Mouse (Mus musculus): ENCODE data around the gene Unc119. TPM values are rescaled to one million over a fixed set of nuclear protein-coding genes. Genes with fewer than 3 reads are reported as not detected.

Unc119 gene
- polyA plus RNA-seq, 2 experiments from 2014 or later = 11.6 to 13.1 TPM

DNA sequence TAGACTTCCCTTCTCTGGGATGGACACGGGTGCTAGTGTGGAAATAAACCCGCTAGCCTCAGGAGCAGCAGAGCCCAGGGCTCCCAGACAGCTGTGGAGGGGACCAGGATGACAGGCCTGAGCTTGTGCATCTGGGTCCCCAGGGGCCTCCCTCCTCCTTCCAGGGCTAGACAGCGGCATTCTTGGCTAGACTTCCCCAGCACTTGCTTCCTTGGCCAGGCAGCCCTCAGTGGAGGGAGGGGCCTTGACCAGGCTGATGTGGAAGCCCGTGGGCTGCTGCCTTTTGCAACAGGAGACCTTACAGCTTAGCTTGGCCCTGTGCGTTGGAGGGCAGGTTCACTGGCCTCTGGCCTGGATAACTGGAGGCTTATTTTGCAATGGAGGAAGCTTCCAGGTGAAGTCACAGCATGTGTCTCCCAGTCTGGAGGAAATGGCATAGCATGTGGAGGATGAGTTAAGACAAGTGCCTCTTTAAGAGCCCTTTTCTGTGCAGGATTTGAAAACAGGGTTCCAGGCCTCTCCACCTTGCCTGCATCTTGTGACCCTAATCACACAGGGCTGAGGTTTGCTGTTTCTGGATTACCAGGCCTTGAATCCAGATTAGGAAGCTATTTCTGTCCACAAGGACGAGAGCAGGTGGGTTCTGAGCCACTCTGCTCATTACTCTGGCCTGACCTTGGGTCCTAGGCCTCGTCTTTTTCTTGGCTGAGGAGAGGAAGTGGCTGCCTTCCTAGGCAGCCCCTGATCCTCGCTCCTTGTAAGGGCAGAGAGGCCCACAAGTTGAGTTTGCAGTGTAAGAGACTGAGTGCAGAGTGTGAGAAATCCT lies 1.8 kb downstream of the Unc119 start:
- peak; percentile 31 for ATAC-seq

DNA sequence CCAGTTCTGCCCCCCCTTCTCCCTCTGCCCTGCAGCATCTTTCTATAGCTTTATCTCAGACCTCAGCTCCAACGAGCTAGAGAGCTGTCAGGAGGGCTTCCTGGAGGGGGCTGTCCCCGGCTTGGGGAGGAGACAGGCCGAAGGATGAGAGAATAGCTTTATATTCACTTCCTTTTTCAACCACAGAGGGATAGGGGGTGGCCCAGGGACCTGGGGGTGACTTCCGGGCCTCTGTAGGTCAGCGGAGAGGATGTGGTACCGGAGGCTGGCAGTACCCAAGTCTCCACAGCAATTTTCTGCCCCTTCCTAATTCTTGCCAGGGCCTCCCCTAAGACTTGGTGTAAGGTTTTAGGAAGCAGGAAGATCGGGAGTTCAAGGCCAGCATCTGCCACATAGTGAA lies 2.5 kb downstream of the Unc119 start:
- ATAC-seq = peak; percentile 88

- ATAC-seq = no peak
Measured at GRCm38 (mm10) chr11:78346326-78347069, 3.2 kb downstream of the Unc119 start.

- ATAC-seq = no peak
Measured at GRCm38 (mm10) chr11:78347070-78347754, 3.9 kb downstream of the Unc119 start.

GRCm38 (mm10) chr11:78347908-78348307 lies 4.6 kb downstream of the Unc119 start:
- no peak for ATAC-seq

DNA sequence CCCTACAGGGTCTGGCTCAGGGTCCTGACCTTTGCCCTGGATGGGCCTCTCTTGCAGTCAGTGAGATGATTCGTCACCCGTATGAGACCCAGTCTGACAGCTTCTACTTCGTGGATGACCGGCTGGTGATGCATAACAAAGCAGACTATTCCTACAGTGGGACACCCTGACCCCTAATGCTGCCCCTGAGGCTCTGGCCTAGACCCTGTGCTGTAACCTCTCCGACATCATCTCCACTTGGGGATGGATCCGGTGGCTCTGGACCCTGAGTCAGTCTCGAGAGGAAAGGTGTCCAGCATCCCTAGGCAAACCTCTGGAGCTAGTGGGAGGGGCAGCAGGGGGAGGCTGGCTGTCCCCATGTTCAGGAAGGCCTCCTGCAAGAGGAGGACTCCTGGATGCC lies 5.2 kb downstream of the Unc119 start:
- no peak for ATAC-seq

DNA sequence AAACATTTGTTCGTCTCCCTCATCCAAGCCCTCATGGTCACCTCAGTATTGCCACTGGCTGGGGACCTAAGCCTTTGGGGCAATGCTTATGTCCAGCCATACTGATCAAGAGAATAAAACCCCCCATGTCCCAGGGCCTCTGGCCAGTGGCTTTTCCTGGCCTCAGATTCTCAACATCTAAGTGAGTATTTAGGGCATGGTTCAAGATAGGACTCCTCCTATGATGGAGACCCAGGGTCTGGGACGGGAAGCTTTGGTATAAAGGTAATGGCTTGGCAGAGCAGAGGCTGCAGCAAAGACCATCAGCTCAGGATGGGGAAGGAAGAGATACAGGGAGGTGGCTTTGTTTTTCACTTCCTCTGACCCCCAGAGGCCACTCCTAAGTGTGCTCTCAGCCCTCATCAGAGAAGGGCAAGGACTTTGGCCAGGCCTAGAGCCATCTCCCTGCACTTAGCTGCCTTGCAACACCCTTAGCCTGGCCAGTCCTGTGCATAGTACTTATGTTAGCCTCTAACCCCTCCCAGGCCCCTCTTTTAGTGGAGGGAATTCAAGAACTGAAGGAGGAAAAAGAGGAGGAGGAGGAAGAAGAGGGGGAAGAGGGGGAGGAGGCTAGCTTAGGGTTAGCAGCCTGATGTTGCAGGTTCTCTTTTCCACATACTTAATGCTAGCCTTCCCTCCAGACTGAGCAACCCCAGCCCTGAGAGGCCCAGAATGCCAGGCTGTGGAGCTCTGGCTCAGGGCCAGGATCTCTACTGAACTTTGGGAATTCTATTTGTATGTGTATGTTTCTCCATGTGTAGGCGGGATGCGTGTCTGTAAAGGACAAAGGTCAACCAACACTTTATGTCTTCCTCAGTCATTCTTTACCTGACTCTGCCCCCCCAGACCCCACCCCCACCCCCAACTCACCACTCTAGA lies 6.4 kb downstream of the Unc119 start:
- no peak for ATAC-seq

DNA sequence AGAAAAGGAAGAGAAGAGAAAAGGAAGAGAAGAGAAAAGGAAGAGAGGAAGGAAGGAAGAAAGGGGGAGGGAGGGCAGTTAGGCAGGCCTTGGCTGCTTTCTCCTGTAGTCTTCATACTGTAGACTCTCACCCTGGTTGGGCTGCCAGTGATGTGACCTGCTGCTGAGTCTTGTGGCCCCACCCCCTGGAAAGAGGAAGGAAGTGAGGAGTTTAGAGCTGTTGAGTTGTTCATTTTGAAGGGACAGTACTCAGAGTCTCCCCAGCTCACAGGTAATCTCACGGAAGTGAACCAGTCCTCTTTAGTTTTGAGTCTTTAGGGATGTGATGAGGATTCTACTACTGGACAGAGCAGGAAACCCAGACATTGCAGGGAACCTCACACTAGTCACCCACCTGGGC lies 9.8 kb downstream of the Unc119 start:
- ATAC-seq = no peak

GRCm38 (mm10) chr11:78354905-78355304 lies 11.6 kb downstream of the Unc119 start:
- ATAC-seq = no peak

GRCm38 (mm10) chr11:78355471-78356238 lies 12.4 kb downstream of the Unc119 start:
- ATAC-seq = no peak

GRCm38 (mm10) chr11:78358330-78359007 lies 15.2 kb downstream of the Unc119 start:
- no peak for ATAC-seq

- peak; percentile 97 for ATAC-seq
Measured at GRCm38 (mm10) chr11:78360125-78360788, 17.0 kb downstream of the Unc119 start.

DNA sequence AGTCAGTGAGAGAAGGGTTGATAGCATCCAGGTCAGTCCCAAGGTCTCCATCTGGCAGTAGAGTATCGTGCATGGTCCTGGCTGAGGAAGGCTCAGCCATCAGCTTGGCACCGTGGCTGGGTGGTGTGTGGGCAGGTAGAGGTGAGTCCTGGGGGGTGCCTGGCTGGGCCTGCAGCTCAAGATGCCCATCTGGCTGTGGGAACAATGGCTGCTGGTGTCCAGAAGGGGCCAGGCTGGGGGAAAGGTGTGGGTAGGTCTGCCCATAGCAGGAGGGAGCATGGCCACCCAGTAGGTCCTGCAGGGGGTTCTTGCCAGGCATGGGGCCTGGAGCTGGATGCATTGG lies 17.5 kb downstream of the Unc119 start:
- no peak for ATAC-seq

- no peak for ATAC-seq
Measured at GRCm38 (mm10) chr11:78363309-78364007, 20.2 kb downstream of the Unc119 start.

- ATAC-seq = no peak
Measured at GRCm38 (mm10) chr11:78364103-78364502, 20.8 kb downstream of the Unc119 start.

DNA sequence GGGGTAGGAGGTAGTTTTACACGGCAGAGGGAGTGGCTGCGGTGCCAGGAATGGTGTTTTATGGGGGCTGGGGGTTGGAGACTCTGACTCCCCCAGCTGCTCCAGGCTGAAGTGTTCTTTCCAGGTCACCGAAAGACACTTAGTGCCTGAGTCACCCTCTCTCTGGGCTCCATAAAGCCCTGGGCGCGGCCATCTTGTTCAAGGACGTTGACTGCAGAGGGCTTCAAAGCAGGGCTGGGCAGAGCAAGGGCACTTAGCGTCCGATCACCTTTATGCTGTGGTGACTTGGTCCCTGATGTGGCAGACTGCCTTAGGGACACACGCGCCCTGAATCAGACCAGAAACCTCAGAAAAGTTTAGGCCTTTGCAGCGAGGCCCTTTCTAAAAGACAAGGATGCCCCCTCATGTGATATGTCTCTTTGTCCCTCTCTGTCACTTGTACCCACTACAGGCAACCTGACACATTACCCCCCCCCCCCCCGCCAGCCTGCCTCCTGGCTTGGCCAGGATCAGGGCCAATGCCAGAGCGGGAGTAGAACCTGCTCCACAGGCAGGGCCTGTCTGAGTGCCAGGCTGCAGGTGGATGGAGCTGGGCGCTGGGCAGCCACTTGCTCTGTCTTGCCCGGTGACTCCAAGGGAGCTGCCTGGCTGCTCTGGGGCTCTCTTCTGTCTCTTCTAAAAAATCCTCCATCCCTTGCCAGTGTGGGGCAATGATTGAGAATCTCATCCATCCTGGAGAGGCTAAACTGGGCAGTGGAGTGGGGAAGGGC lies 24.4 kb downstream of the Unc119 start:
- no peak for ATAC-seq

DNA sequence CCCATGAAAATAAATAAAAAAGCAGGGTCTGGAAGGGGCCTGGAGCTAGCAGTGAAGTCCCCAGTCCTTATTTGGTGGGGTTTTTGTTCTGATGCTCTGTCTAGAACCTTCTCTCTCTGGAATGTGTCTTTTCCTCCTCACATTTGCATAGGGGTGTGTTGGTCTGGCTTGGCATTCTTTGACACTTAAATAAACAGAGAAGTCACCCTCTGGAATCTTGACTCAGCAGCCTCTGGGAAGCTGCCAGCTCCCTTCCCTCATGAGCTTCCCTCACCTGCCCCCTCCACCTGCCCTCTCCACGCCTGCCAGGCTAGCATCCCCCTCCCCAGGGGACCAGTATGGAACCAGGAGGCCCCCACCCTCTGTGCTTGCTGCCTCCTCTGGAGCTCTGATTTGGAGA lies 27.1 kb downstream of the Unc119 start:
- no peak for ATAC-seq

DNA sequence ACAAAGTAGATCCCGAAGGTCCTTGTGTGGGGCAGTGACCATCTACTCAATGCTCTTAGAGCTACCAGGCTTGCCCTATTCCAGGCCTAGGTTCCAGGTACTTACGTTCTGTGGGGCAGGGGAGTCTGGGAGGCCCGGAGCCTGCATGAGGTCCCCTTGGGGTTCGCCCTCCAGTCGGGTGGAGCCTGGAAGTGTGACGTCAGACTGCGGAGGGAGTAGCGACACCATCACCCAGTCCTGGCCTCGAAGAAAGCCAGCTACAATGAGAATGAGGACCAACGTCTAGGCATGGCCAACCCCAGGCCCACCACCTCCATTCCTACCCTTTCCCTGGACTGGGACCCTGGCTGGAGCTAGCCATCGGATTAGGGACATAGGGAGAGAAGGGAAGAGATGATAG lies 28.4 kb downstream of the Unc119 start:
- ATAC-seq = no peak

- ATAC-seq = no peak
Measured at GRCm38 (mm10) chr11:78372166-78372565, 28.9 kb downstream of the Unc119 start.
